Mouse (Mus musculus): Measurements from ENCODE around the gene 6330403K07Rik. TPM values are rescaled to one million over a fixed set of nuclear protein-coding genes. Genes with fewer than 3 reads are reported as not detected.
A peak's percentile ranks its signal among the peaks of the same experiment; 100 is the strongest.

Gene 6330403K07Rik
- polyA plus RNA-seq (2015; fragmentation: Nextera tagmentation; extraction: Ambion mirVana) = 62.5 and 63.1 TPM in 2 replicates

- Histone ChIP-seq H3K36me3 (ENCODE audit: control insufficient read depth, insufficient read depth, low read length) (no peaks in the 10 kb centered on the region), H3K9ac (ENCODE audit: low read length) (peak within 1 kb of the TSS; percentile 75), H3K4me2 (ENCODE audit: low read depth, low read length) (peak within 1 kb of the TSS; percentile 76), H3K27ac (ENCODE audit: low read length) (peak within 1 kb of the TSS; percentile 74), H3K4me3 (replicated peaks; ENCODE audit: low read length) (peak within 1 kb of the TSS; percentile 63), H3K4me1 (ENCODE audit: control insufficient read depth, insufficient read depth, low read length) (peaks cover 3% of the 10 kb centered on the region; the same call in 1 of the 2 replicates), H3K27me3 (ENCODE audit: control insufficient read depth, insufficient read depth, low read length) (no peaks in the 10 kb centered on the region), H3K9me3 (replicated peaks; ENCODE audit: control insufficient read depth, low read length) (no peaks in the 10 kb centered on the region)
- under 1% methylated on average over 29 of the region's 31 CpGs for WGBS
- ATAC-seq (ENCODE audit: insufficient read depth, low FRiP score) = peak; percentile 97
Measured at GRCm38 (mm10) chr11:71033163-71033761, at the start of gene 6330403K07Rik. 6330403K07Rik (minus strand) TSS chr11:71033513.

GRCm38 (mm10) chr11:71076342-71076741 lies 43.0 kb upstream of the 6330403K07Rik start:
- WGBS = 73% methylated on average over 1 of the region's 1 CpGs
- no peaks in the 10 kb centered on the region for H3K9me3 ChIP-seq (replicated peaks; ENCODE audit: control insufficient read depth, low read length)
- no peak overlapping the region for H3K27ac ChIP-seq (ENCODE audit: low read length)
- no peaks in the 10 kb centered on the region for H3K4me1 ChIP-seq (ENCODE audit: control insufficient read depth, insufficient read depth, low read length)
- H3K36me3 ChIP-seq (ENCODE audit: control insufficient read depth, insufficient read depth, low read length) = no peaks in the 10 kb centered on the region
- no peak overlapping the region for H3K4me3 ChIP-seq (replicated peaks; ENCODE audit: low read length)
- no peak overlapping the region for H3K4me2 ChIP-seq (ENCODE audit: low read depth, low read length)
- no peak for ATAC-seq (ENCODE audit: insufficient read depth, low FRiP score)
- no peak overlapping the region for H3K9ac ChIP-seq (ENCODE audit: low read length)
- no peaks in the 10 kb centered on the region for H3K27me3 ChIP-seq (ENCODE audit: control insufficient read depth, insufficient read depth, low read length)

- no peaks in the 10 kb centered on the region for H3K36me3 ChIP-seq (ENCODE audit: control insufficient read depth, insufficient read depth, low read length)
- H3K9ac ChIP-seq (ENCODE audit: low read length) = no peak overlapping the region
- no peak overlapping the region for H3K4me2 ChIP-seq (ENCODE audit: low read depth, low read length)
- 0% methylated on average over 1 of the region's 1 CpGs for WGBS
- H3K9me3 ChIP-seq (replicated peaks; ENCODE audit: control insufficient read depth, low read length) = no peaks in the 10 kb centered on the region
- H3K27me3 ChIP-seq (ENCODE audit: control insufficient read depth, insufficient read depth, low read length) = no peaks in the 10 kb centered on the region
- no peak for ATAC-seq (ENCODE audit: insufficient read depth, low FRiP score)
- no peaks in the 10 kb centered on the region for H3K4me1 ChIP-seq (ENCODE audit: control insufficient read depth, insufficient read depth, low read length)
- H3K4me3 ChIP-seq (replicated peaks; ENCODE audit: low read length) = no peak overlapping the region
- no peak overlapping the region for H3K27ac ChIP-seq (ENCODE audit: low read length)
Measured at GRCm38 (mm10) chr11:71052554-71052953, 19.2 kb upstream of the 6330403K07Rik start.

GRCm38 (mm10) chr11:71039526-71040298 lies 6.4 kb upstream of the 6330403K07Rik start:
- no peak overlapping the region for H3K27ac ChIP-seq (ENCODE audit: low read length)
- no peak for ATAC-seq (ENCODE audit: insufficient read depth, low FRiP score)
- H3K4me2 ChIP-seq (ENCODE audit: low read depth, low read length) = no peak overlapping the region
- no peak overlapping the region for H3K9ac ChIP-seq (ENCODE audit: low read length)
- H3K4me1 ChIP-seq (ENCODE audit: control insufficient read depth, insufficient read depth, low read length) = no peaks in the 10 kb centered on the region
- H3K9me3 ChIP-seq (replicated peaks; ENCODE audit: control insufficient read depth, low read length) = no peaks in the 10 kb centered on the region
- H3K36me3 ChIP-seq (ENCODE audit: control insufficient read depth, insufficient read depth, low read length) = no peaks in the 10 kb centered on the region
- 96% methylated on average over 5 of the region's 5 CpGs for WGBS
- no peak overlapping the region for H3K4me3 ChIP-seq (replicated peaks; ENCODE audit: low read length)
- H3K27me3 ChIP-seq (ENCODE audit: control insufficient read depth, insufficient read depth, low read length) = no peaks in the 10 kb centered on the region

GRCm38 (mm10) chr11:71032491-71033162 lies 686 bp downstream of the 6330403K07Rik start:
- Histone ChIP-seq H3K4me2 (ENCODE audit: low read depth, low read length) (peak overlapping the region; percentile 76), H3K36me3 (ENCODE audit: control insufficient read depth, insufficient read depth, low read length) (no peaks in the 10 kb centered on the region), H3K4me1 (ENCODE audit: control insufficient read depth, insufficient read depth, low read length) (peaks cover 3% of the 10 kb centered on the region; the same call in 1 of the 2 replicates), H3K4me3 (replicated peaks; ENCODE audit: low read length) (peak overlapping the region; percentile 63), H3K27ac (ENCODE audit: low read length) (peak overlapping the region; percentile 74), H3K9ac (ENCODE audit: low read length) (peak overlapping the region; percentile 75), H3K9me3 (replicated peaks; ENCODE audit: control insufficient read depth, low read length) (no peaks in the 10 kb centered on the region), H3K27me3 (ENCODE audit: control insufficient read depth, insufficient read depth, low read length) (no peaks in the 10 kb centered on the region)
- ATAC-seq (ENCODE audit: insufficient read depth, low FRiP score) = 0 out of 2 replicates have a peak, but pooled peaks have one; percentile 2
- WGBS = 6% methylated on average over 26 of the region's 26 CpGs

- H3K9ac ChIP-seq (ENCODE audit: low read length) = peak overlapping the region; percentile 75
- no peak for ATAC-seq (ENCODE audit: insufficient read depth, low FRiP score)
- no peaks in the 10 kb centered on the region for H3K36me3 ChIP-seq (ENCODE audit: control insufficient read depth, insufficient read depth, low read length)
- H3K4me2 ChIP-seq (ENCODE audit: low read depth, low read length) = peak overlapping the region; percentile 76
- H3K9me3 ChIP-seq (replicated peaks; ENCODE audit: control insufficient read depth, low read length) = no peaks in the 10 kb centered on the region
- peak overlapping the region; percentile 63 for H3K4me3 ChIP-seq (replicated peaks; ENCODE audit: low read length)
- H3K4me1 ChIP-seq (ENCODE audit: control insufficient read depth, insufficient read depth, low read length) = peaks cover 3% of the 10 kb centered on the region; the same call in 1 of the 2 replicates
- no peaks in the 10 kb centered on the region for H3K27me3 ChIP-seq (ENCODE audit: control insufficient read depth, insufficient read depth, low read length)
- no peak overlapping the region for H3K27ac ChIP-seq (ENCODE audit: low read length)
- 56% methylated on average over 7 of the region's 7 CpGs for WGBS
Measured at GRCm38 (mm10) chr11:71032070-71032469, 1.2 kb downstream of the 6330403K07Rik start.

GRCm38 (mm10) chr11:71029403-71030118 lies 3.8 kb downstream of the 6330403K07Rik start:
- no peak overlapping the region for H3K27ac ChIP-seq (ENCODE audit: low read length)
- H3K4me3 ChIP-seq (replicated peaks; ENCODE audit: low read length) = no peak overlapping the region
- no peaks in the 10 kb centered on the region for H3K27me3 ChIP-seq (ENCODE audit: control insufficient read depth, insufficient read depth, low read length)
- ATAC-seq (ENCODE audit: insufficient read depth, low FRiP score) = no peak
- no peak overlapping the region for H3K4me2 ChIP-seq (ENCODE audit: low read depth, low read length)
- H3K9me3 ChIP-seq (replicated peaks; ENCODE audit: control insufficient read depth, low read length) = no peaks in the 10 kb centered on the region
- peaks cover 15% of the 10 kb centered on the region for H3K36me3 ChIP-seq (ENCODE audit: control insufficient read depth, insufficient read depth, low read length)
- H3K4me1 ChIP-seq (ENCODE audit: control insufficient read depth, insufficient read depth, low read length) = peaks cover 3% of the 10 kb centered on the region; the same call in 1 of the 2 replicates
- WGBS = 80% methylated on average over 3 of the region's 3 CpGs
- no peak overlapping the region for H3K9ac ChIP-seq (ENCODE audit: low read length)

GRCm38 (mm10) chr11:71028280-71028679 lies 5.0 kb downstream of the 6330403K07Rik start:
- no peaks in the 10 kb centered on the region for H3K9me3 ChIP-seq (replicated peaks; ENCODE audit: control insufficient read depth, low read length)
- no peak overlapping the region for H3K4me2 ChIP-seq (ENCODE audit: low read depth, low read length)
- no peaks in the 10 kb centered on the region for H3K27me3 ChIP-seq (ENCODE audit: control insufficient read depth, insufficient read depth, low read length)
- H3K9ac ChIP-seq (ENCODE audit: low read length) = no peak overlapping the region
- H3K36me3 ChIP-seq (ENCODE audit: control insufficient read depth, insufficient read depth, low read length) = peaks cover 15% of the 10 kb centered on the region
- ATAC-seq (ENCODE audit: insufficient read depth, low FRiP score) = no peak
- H3K4me1 ChIP-seq (ENCODE audit: control insufficient read depth, insufficient read depth, low read length) = peaks cover 3% of the 10 kb centered on the region; the same call in 1 of the 2 replicates
- no peak overlapping the region for H3K27ac ChIP-seq (ENCODE audit: low read length)
- no peak overlapping the region for H3K4me3 ChIP-seq (replicated peaks; ENCODE audit: low read length)
- 72% methylated on average over 3 of the region's 3 CpGs for WGBS
